Mouse (Mus musculus) mesoderm, embryonic 11.5 days (tissue): ENCODE data around the gene Olig1.

Experiments used
- DNase-seq: peaks from one replicate; pipeline ENCODE4 v3.0.0-alpha.2; 2012; ENCODE audit warnings: low read depth, low spot score

Gene Olig1

GRCm38 (mm10) chr16:91269468-91270211 is at the start of gene Olig1:
TSS of gene Olig1 (plus strand) at chr16:91269772.
- DNase-seq = peak; percentile 64

- no peak for DNase-seq
Observed at GRCm38 (mm10) chr16:91222171-91222642, 47.4 kb upstream of the Olig1 start.

GRCm38 (mm10) chr16:91222643-91223271 is 46.8 kb upstream of the Olig1 start:
- no peak for DNase-seq

- no peak for DNase-seq
Observed at GRCm38 (mm10) chr16:91223327-91224067, 46.1 kb upstream of the Olig1 start.

- DNase-seq = no peak
Observed at GRCm38 (mm10) chr16:91224068-91224402, 45.5 kb upstream of the Olig1 start.

- no peak for DNase-seq
Observed at GRCm38 (mm10) chr16:91224481-91225232, 44.9 kb upstream of the Olig1 start.

GRCm38 (mm10) chr16:91225233-91226037 is 44.1 kb upstream of the Olig1 start, which contains the start of gene Olig2:
TSS of gene Olig2 (plus strand) at chr16:91225457.
- peak; percentile 68 for DNase-seq

GRCm38 (mm10) chr16:91226038-91226882 is 43.3 kb upstream of the Olig1 start:
- no peak for DNase-seq

- DNase-seq = no peak
Observed at GRCm38 (mm10) chr16:91226883-91227759, 42.5 kb upstream of the Olig1 start.

- no peak for DNase-seq
Observed at GRCm38 (mm10) chr16:91227760-91228043, 41.9 kb upstream of the Olig1 start.

GRCm38 (mm10) chr16:91228238-91229071 is 41.1 kb upstream of the Olig1 start:
- DNase-seq = no peak

- DNase-seq = no peak
Observed at GRCm38 (mm10) chr16:91229072-91229348, 40.6 kb upstream of the Olig1 start.

GRCm38 (mm10) chr16:91229643-91230042 is 39.9 kb upstream of the Olig1 start:
- DNase-seq = no peak

GRCm38 (mm10) chr16:91231781-91232469 is 37.6 kb upstream of the Olig1 start:
- no peak for DNase-seq

GRCm38 (mm10) chr16:91232470-91233240 is 36.9 kb upstream of the Olig1 start:
- DNase-seq = no peak

GRCm38 (mm10) chr16:91233241-91233944 is 36.2 kb upstream of the Olig1 start:
- no peak for DNase-seq
